Mouse (Mus musculus) megakaryocyte-erythroid progenitor cell, adult 5-6 weeks (primary cell): ENCODE data around the gene Mctp2. TPM values are rescaled to one million over a fixed set of nuclear protein-coding genes. Genes with fewer than 3 reads are reported as not detected.
A peak's percentile ranks its signal among the peaks of the same experiment; 100 is the strongest.
"Not testable (repeated sequence)": the region's sequence is repeated elsewhere in the genome, so short reads cannot be mapped to it uniquely, and the experiment has no call there.

Source experiments
- ATAC-seq: replicated peaks from 2 replicates; pipeline ENCODE4 v1.8.0; 2016; ENCODE audit warnings: mild to moderate bottlenecking, inconsistent platforms; ENCODE audit not compliant: severe bottlenecking, poor library complexity, low FRiP score, low TSS enrichment
- total RNA-seq, 2 experiments: library from RNA; stranded (forward) in 1 of 2; stranded (reverse) in 1 of 2; fragments of 200-1000, 215-1000 nt in 1 of 2; fragments of >200 nt in 1 of 2; fragmentation: Nextera tagmentation in 1 of 2; gene quantifications; 2 replicates each; pipeline ENCODE4 v1.2.3; 2014 to 2017

Mctp2 gene
- total RNA-seq, 2 experiments from 2014 or later: 0.35 TPM; not detected in 1

GRCm38 (mm10) chr7:72280721-72281120 lies 25.7 kb downstream of the Mctp2 start:
- ATAC-seq: no peak; the same call in 1 of the 2 replicates

GRCm38 (mm10) chr7:72278412-72278811 lies 28.0 kb downstream of the Mctp2 start:
- no peak for ATAC-seq

- ATAC-seq: no peak
These were observed 30.9 kb downstream of the Mctp2 start for GRCm38 (mm10) chr7:72275513-72275912.

GRCm38 (mm10) chr7:72271546-72271945 lies 34.9 kb downstream of the Mctp2 start:
- ATAC-seq: no peak

- no peak for ATAC-seq
These were observed 36.4 kb downstream of the Mctp2 start for GRCm38 (mm10) chr7:72269994-72270393.

- no peak for ATAC-seq
These were observed 45.4 kb downstream of the Mctp2 start for GRCm38 (mm10) chr7:72260766-72261655.

- ATAC-seq: no peak
These were observed 47.4 kb downstream of the Mctp2 start for GRCm38 (mm10) chr7:72259045-72259444.

GRCm38 (mm10) chr7:72250326-72250725 lies 56.1 kb downstream of the Mctp2 start:
- not testable (repeated sequence) for ATAC-seq

- no peak for ATAC-seq
These were observed 65.1 kb downstream of the Mctp2 start for GRCm38 (mm10) chr7:72241269-72241668.

GRCm38 (mm10) chr7:72239782-72240493 lies 66.5 kb downstream of the Mctp2 start:
- peak; percentile 81 for ATAC-seq

- ATAC-seq: peak; percentile 90
These were observed 67.8 kb downstream of the Mctp2 start for GRCm38 (mm10) chr7:72238575-72238974.

- no peak for ATAC-seq
These were observed 71.9 kb downstream of the Mctp2 start for GRCm38 (mm10) chr7:72234433-72234998.

- ATAC-seq: no peak
These were observed 75.1 kb downstream of the Mctp2 start for GRCm38 (mm10) chr7:72231182-72231877.

GRCm38 (mm10) chr7:72229925-72230324 lies 76.5 kb downstream of the Mctp2 start:
- ATAC-seq: no peak

- no peak for ATAC-seq
These were observed 82.8 kb downstream of the Mctp2 start for GRCm38 (mm10) chr7:72223558-72223957.

GRCm38 (mm10) chr7:72222532-72222931 lies 83.9 kb downstream of the Mctp2 start:
- ATAC-seq: no peak

GRCm38 (mm10) chr7:72218048-72218447 lies 88.4 kb downstream of the Mctp2 start:
- ATAC-seq: no peak

- ATAC-seq: no peak
These were observed 90.7 kb downstream of the Mctp2 start for GRCm38 (mm10) chr7:72215563-72216215.

- no peak for ATAC-seq
These were observed 96.2 kb downstream of the Mctp2 start for GRCm38 (mm10) chr7:72210201-72210600.
